Mouse (Mus musculus): ENCODE data around the gene Fam168b. TPM values are rescaled to one million over a fixed set of nuclear protein-coding genes. Genes with fewer than 3 reads are reported as not detected.
A peak's percentile ranks its signal among the peaks of the same experiment; 100 is the strongest.

Gene Fam168b
- polyA plus RNA-seq (2015; fragmentation: Nextera tagmentation; extraction: Ambion mirVana), result 24.9 and 45.5 TPM in 2 replicates

GRCm38 (mm10) chr1:34842887-34843618 lies at the start of gene Fam168b:
Fam168b (minus strand) TSS chr1:34843065.
- H3K27ac ChIP-seq (ENCODE audit: low read length), result peak within 1 kb of the TSS; percentile 97
- 1% methylated on average over 47 of the region's 59 CpGs for WGBS
- H3K4me1 ChIP-seq (ENCODE audit: control insufficient read depth, insufficient read depth, low read length), result peaks cover 22% of the 10 kb centered on the region
- H3K9ac ChIP-seq (ENCODE audit: low read depth, low read length), result peak within 1 kb of the TSS; percentile 92
- H3K9me3 ChIP-seq (ENCODE audit: control insufficient read depth, low read length), result no peaks in the 10 kb centered on the region
- peak within 1 kb of the TSS; percentile 62 for H3K4me2 ChIP-seq (ENCODE audit: low read depth, low read length)
- peak within 1 kb of the TSS; percentile 76 for H3K4me3 ChIP-seq (ENCODE audit: low read length)
- peak; percentile 90 for ATAC-seq
- H3K27me3 ChIP-seq (replicated peaks; ENCODE audit: control insufficient read depth, insufficient read depth, low read length), result no peaks in the 10 kb centered on the region
- no peaks in the 10 kb centered on the region for H3K36me3 ChIP-seq (ENCODE audit: control insufficient read depth, insufficient read depth, low read length)

GRCm38 (mm10) chr1:34892466-34892865 lies 49.6 kb upstream of the Fam168b start:
- H3K27me3 ChIP-seq (replicated peaks; ENCODE audit: control insufficient read depth, insufficient read depth, low read length), result no peaks in the 10 kb centered on the region
- 64% methylated on average over 3 of the region's 3 CpGs for WGBS
- no peak for ATAC-seq

GRCm38 (mm10) chr1:34891559-34892289 lies 48.9 kb upstream of the Fam168b start:
- no peak overlapping the region for H3K27ac ChIP-seq (ENCODE audit: low read length)
- no peak overlapping the region for H3K4me2 ChIP-seq (ENCODE audit: low read depth, low read length)
- no peaks in the 10 kb centered on the region for H3K9me3 ChIP-seq (ENCODE audit: control insufficient read depth, low read length)
- no peaks in the 10 kb centered on the region for H3K27me3 ChIP-seq (replicated peaks; ENCODE audit: control insufficient read depth, insufficient read depth, low read length)
- WGBS, result 57% methylated on average over 14 of the region's 14 CpGs
- no peak for ATAC-seq
- no peak overlapping the region for H3K9ac ChIP-seq (ENCODE audit: low read depth, low read length)
- H3K4me1 ChIP-seq (ENCODE audit: control insufficient read depth, insufficient read depth, low read length), result no peaks in the 10 kb centered on the region
- no peaks in the 10 kb centered on the region for H3K36me3 ChIP-seq (ENCODE audit: control insufficient read depth, insufficient read depth, low read length)
- H3K4me3 ChIP-seq (ENCODE audit: low read length), result no peak overlapping the region

More at GRCm38 (mm10) chr1:34892466-34892865, 49.6 kb upstream of the Fam168b start:
- no peaks in the 10 kb centered on the region for H3K4me1 ChIP-seq (ENCODE audit: control insufficient read depth, insufficient read depth, low read length)
- no peaks in the 10 kb centered on the region for H3K36me3 ChIP-seq (ENCODE audit: control insufficient read depth, insufficient read depth, low read length)
- H3K27ac ChIP-seq (ENCODE audit: low read length), result no peak overlapping the region
- H3K9me3 ChIP-seq (ENCODE audit: control insufficient read depth, low read length), result no peaks in the 10 kb centered on the region
- no peak overlapping the region for H3K4me3 ChIP-seq (ENCODE audit: low read length)
- H3K4me2 ChIP-seq (ENCODE audit: low read depth, low read length), result no peak overlapping the region
- H3K9ac ChIP-seq (ENCODE audit: low read depth, low read length), result no peak overlapping the region

- no peak overlapping the region for H3K4me3 ChIP-seq (ENCODE audit: low read length)
- no peaks in the 10 kb centered on the region for H3K27me3 ChIP-seq (replicated peaks; ENCODE audit: control insufficient read depth, insufficient read depth, low read length)
- no peak overlapping the region for H3K27ac ChIP-seq (ENCODE audit: low read length)
- H3K9me3 ChIP-seq (ENCODE audit: control insufficient read depth, low read length), result peaks cover 3% of the 10 kb centered on the region; the same call in 1 of the 2 replicates
- H3K9ac ChIP-seq (ENCODE audit: low read depth, low read length), result no peak overlapping the region
- no peaks in the 10 kb centered on the region for H3K36me3 ChIP-seq (ENCODE audit: control insufficient read depth, insufficient read depth, low read length)
- no peak for ATAC-seq
- no peaks in the 10 kb centered on the region for H3K4me1 ChIP-seq (ENCODE audit: control insufficient read depth, insufficient read depth, low read length)
- H3K4me2 ChIP-seq (ENCODE audit: low read depth, low read length), result no peak overlapping the region
Measured at GRCm38 (mm10) chr1:34883776-34884175, 40.9 kb upstream of the Fam168b start.

GRCm38 (mm10) chr1:34879611-34880010 lies 36.7 kb upstream of the Fam168b start:
- no peak overlapping the region for H3K9ac ChIP-seq (ENCODE audit: low read depth, low read length)
- H3K4me2 ChIP-seq (ENCODE audit: low read depth, low read length), result no peak overlapping the region
- peaks cover 4% of the 10 kb centered on the region; the same call in 1 of the 2 replicates for H3K36me3 ChIP-seq (ENCODE audit: control insufficient read depth, insufficient read depth, low read length)
- H3K4me1 ChIP-seq (ENCODE audit: control insufficient read depth, insufficient read depth, low read length), result no peaks in the 10 kb centered on the region
- H3K4me3 ChIP-seq (ENCODE audit: low read length), result no peak overlapping the region
- 82% methylated on average over 6 of the region's 6 CpGs for WGBS
- no peaks in the 10 kb centered on the region for H3K27me3 ChIP-seq (replicated peaks; ENCODE audit: control insufficient read depth, insufficient read depth, low read length)
- no peak overlapping the region for H3K27ac ChIP-seq (ENCODE audit: low read length)
- ATAC-seq, result no peak
- peaks cover 3% of the 10 kb centered on the region; the same call in 1 of the 2 replicates for H3K9me3 ChIP-seq (ENCODE audit: control insufficient read depth, low read length)

GRCm38 (mm10) chr1:34873551-34873950 lies 30.7 kb upstream of the Fam168b start:
- 88% methylated on average over 5 of the region's 5 CpGs for WGBS
- Histone ChIP-seq H3K9me3 (ENCODE audit: control insufficient read depth, low read length) (no peaks in the 10 kb centered on the region), H3K36me3 (ENCODE audit: control insufficient read depth, insufficient read depth, low read length) (peaks cover 16% of the 10 kb centered on the region), H3K27ac (ENCODE audit: low read length) (no peak overlapping the region), H3K4me2 (ENCODE audit: low read depth, low read length) (no peak overlapping the region), H3K4me1 (ENCODE audit: control insufficient read depth, insufficient read depth, low read length) (no peaks in the 10 kb centered on the region), H3K27me3 (replicated peaks; ENCODE audit: control insufficient read depth, insufficient read depth, low read length) (no peaks in the 10 kb centered on the region), H3K4me3 (ENCODE audit: low read length) (no peak overlapping the region), H3K9ac (ENCODE audit: low read depth, low read length) (no peak overlapping the region)
- no peak for ATAC-seq

GRCm38 (mm10) chr1:34871170-34871569 lies 28.3 kb upstream of the Fam168b start:
- Histone ChIP-seq H3K36me3 (ENCODE audit: control insufficient read depth, insufficient read depth, low read length) (peaks cover 18% of the 10 kb centered on the region), H3K9ac (ENCODE audit: low read depth, low read length) (no peak overlapping the region), H3K27ac (ENCODE audit: low read length) (no peak overlapping the region), H3K27me3 (replicated peaks; ENCODE audit: control insufficient read depth, insufficient read depth, low read length) (no peaks in the 10 kb centered on the region), H3K4me3 (ENCODE audit: low read length) (no peak overlapping the region), H3K9me3 (ENCODE audit: control insufficient read depth, low read length) (no peaks in the 10 kb centered on the region), H3K4me1 (ENCODE audit: control insufficient read depth, insufficient read depth, low read length) (no peaks in the 10 kb centered on the region), H3K4me2 (ENCODE audit: low read depth, low read length) (no peak overlapping the region)
- WGBS, result 93% methylated on average over 9 of the region's 9 CpGs
- ATAC-seq, result no peak

- peaks cover 14% of the 10 kb centered on the region; the same call in 1 of the 2 replicates for H3K36me3 ChIP-seq (ENCODE audit: control insufficient read depth, insufficient read depth, low read length)
- 96% methylated on average over 16 of the region's 16 CpGs for WGBS
Measured at GRCm38 (mm10) chr1:34869231-34869630, 26.4 kb upstream of the Fam168b start.

GRCm38 (mm10) chr1:34868391-34868790 lies 25.5 kb upstream of the Fam168b start:
- H3K4me2 ChIP-seq (ENCODE audit: low read depth, low read length), result no peak overlapping the region
- WGBS, result 91% methylated on average over 8 of the region's 8 CpGs
- no peak overlapping the region for H3K9ac ChIP-seq (ENCODE audit: low read depth, low read length)
- H3K9me3 ChIP-seq (ENCODE audit: control insufficient read depth, low read length), result no peaks in the 10 kb centered on the region
- no peaks in the 10 kb centered on the region for H3K4me1 ChIP-seq (ENCODE audit: control insufficient read depth, insufficient read depth, low read length)
- no peak for ATAC-seq
- H3K27me3 ChIP-seq (replicated peaks; ENCODE audit: control insufficient read depth, insufficient read depth, low read length), result no peaks in the 10 kb centered on the region
- no peak overlapping the region for H3K27ac ChIP-seq (ENCODE audit: low read length)
- no peak overlapping the region for H3K4me3 ChIP-seq (ENCODE audit: low read length)
- peaks cover 14% of the 10 kb centered on the region; the same call in 1 of the 2 replicates for H3K36me3 ChIP-seq (ENCODE audit: control insufficient read depth, insufficient read depth, low read length)

More at GRCm38 (mm10) chr1:34869231-34869630, 26.4 kb upstream of the Fam168b start:
- H3K27ac ChIP-seq (ENCODE audit: low read length), result no peak overlapping the region
- no peak overlapping the region for H3K9ac ChIP-seq (ENCODE audit: low read depth, low read length)
- H3K4me3 ChIP-seq (ENCODE audit: low read length), result no peak overlapping the region
- no peaks in the 10 kb centered on the region for H3K9me3 ChIP-seq (ENCODE audit: control insufficient read depth, low read length)
- H3K4me1 ChIP-seq (ENCODE audit: control insufficient read depth, insufficient read depth, low read length), result no peaks in the 10 kb centered on the region
- no peak for ATAC-seq
- no peaks in the 10 kb centered on the region for H3K27me3 ChIP-seq (replicated peaks; ENCODE audit: control insufficient read depth, insufficient read depth, low read length)
- no peak overlapping the region for H3K4me2 ChIP-seq (ENCODE audit: low read depth, low read length)

All from intestine, embryonic 16.5 days (tissue).